Mouse (Mus musculus) Patski (cell line): ENCODE measurements around the gene Twsg1. TPM values are rescaled to one million over a fixed set of nuclear protein-coding genes. Genes with fewer than 3 reads are reported as not detected.
A peak's percentile ranks its signal among the peaks of the same experiment; 100 is the strongest.

Experiments used
- ATAC-seq: fragments of 100-300 bp; one replicate; pipeline ENCODE4 v1.8.0; 2021
- CTCF ChIA-PET: fragments of 350-600 bp; sonication (Branson Sonifier 250); formaldehyde crosslinking; loops from one replicate; lab custom pipeline; 2022; ENCODE audit warnings: inconsistent platforms; lab: Charles Lee
- POLR2A ChIA-PET: fragments of 350-600 bp; sonication (Branson Sonifier 250); formaldehyde crosslinking; loops from one replicate; lab custom pipeline; 2022; ENCODE audit warnings: antibody characterized with exemption, inconsistent platforms; lab: Charles Lee
- DNase-seq: peaks from one replicate; pipeline ENCODE4 v3.0.0-alpha.2; 2011; ENCODE audit warnings: low read depth, low spot score
- H3K27me3 ChIP-seq: fragments of 371-371 bp; one replicate; pipeline ENCODE4 v1.5.1; 2021
- CTCF ChIP-seq: fragments of 100-300 bp; IDR thresholded peaks from one replicate; pipeline ENCODE4 v1.5.1; 2021
- in situ Hi-C: fragments of 300-500 bp; cut with MboI; formaldehyde crosslinking; loops from 3 replicates; pipeline ENCODE4 v1.11.1; 2018; ENCODE audit warnings: low pct_unique_long_range_greater_than_20kb, mixed read lengths
- polyA plus RNA-seq: library from polyadenylated mRNA; unstranded; gene quantifications from one replicate; pipeline ENCODE4 v1.2.3, GENCODE M21; 2021

Gene Twsg1
- polyA plus RNA-seq, 1 experiment from 2014 or later, result 162 TPM

DNA sequence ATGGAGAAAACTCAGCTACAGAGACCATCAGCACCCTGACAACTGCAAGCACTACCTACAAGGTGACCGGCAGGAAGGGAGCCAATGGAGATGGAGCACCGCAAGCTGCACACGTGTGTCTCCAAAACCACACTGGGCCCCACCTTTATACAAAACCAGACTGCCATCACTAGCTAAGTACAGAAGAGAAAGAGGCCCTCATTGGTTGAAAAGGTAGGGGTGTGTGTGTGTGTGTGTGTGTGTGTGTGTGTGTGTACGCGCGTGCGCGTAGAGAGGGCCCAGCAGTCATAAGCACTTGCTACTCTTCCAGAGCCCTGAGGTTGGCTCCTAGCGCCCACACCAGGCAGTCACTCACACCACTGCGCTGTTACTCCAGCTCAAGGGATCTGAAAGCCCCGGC, 77.2 kb downstream of the Twsg1 start:
- no peak for TF ChIP-seq CTCF
- ChIA-PET POLR2A (no interaction called here), CTCF (interaction anchor here (1.2 to 6.5 kb wide), 4 partner anchors 8 to 234 kb away, joined by 3 to 51 read pairs (median 7); partner anchors contain the start of gene Ralbp1)
- no peaks in the 10 kb centered on the region for H3K27me3 ChIP-seq
- DNase-seq (no peak), ATAC-seq (no peak)
- in situ Hi-C loops, result no loop called here

DNA sequence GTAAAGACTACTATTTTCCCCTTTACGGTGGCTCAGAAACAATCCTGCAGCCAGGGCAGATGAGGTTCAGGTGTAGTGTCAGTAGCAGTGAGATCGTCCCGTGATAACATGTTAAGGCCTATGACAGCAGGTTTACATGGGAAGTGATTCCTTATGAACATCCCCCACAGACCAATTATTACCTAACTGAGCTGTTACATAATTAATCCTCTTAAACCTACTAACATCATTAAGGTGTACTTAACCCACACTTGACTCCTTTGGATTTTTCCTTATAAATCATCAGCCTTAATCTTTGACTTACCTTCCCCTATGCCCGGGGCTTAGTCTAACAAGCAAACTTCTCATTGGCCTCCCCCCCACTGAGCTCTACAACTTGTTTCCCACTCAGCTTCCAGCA, 77.9 kb downstream of the Twsg1 start:
- no peak for DNase-seq
- TF ChIP-seq CTCF, result no peak
- H3K27me3 ChIP-seq, result no peaks in the 10 kb centered on the region
- ChIA-PET CTCF (interaction anchor here (1.4 to 6.5 kb wide), 3 partner anchors 9 to 234 kb away, joined by 5 to 51 read pairs (median 9); partner anchors contain the start of gene Ralbp1), POLR2A (no interaction called here)
- in situ Hi-C loops, result no loop called here
- no peak for ATAC-seq

DNA sequence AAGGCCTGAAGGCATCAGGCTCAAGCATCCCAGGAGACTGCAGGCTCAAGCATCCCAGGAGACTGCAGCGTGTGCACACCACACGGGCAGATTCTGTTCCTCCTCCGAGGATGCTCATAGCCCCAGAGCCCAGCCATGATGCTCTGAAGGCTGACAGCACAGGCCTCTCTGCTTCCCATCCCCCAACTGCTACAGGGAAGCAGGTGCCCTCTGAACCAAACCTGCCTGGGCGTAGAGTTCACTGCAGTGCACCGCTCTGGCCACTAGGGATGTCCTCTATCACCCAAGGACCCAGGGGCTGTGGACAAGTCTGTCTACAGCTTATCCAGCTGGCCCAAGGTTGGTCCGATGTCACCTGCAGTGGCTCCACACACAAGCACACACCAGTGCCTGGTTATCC, 78.4 kb downstream of the Twsg1 start:
- DNase-seq (no peak), ATAC-seq (peak; percentile 65)
- TF ChIP-seq CTCF, result peak; percentile 53
- CTCF ChIA-PET, result interaction anchor here (0.9 to 6.5 kb wide), 5 partner anchors 9 to 235 kb away, joined by 3 to 51 read pairs (median 5); partner anchors contain the start of gene Ralbp1
- in situ Hi-C loops, result no loop called here
- POLR2A ChIA-PET, result no interaction called here
- H3K27me3 ChIP-seq, result no peaks in the 10 kb centered on the region

GRCm38 (mm10) chr17:65872051-65872450, 79.0 kb downstream of the Twsg1 start:
- ChIA-PET POLR2A (no interaction called here), CTCF (interaction anchor here (0.9 to 6.5 kb wide), 8 partner anchors 8 to 235 kb away, joined by 3 to 51 read pairs (median 5); partner anchors contain the start of gene Ralbp1)
- TF ChIP-seq CTCF, result no peak
- ATAC-seq, result no peak
- in situ Hi-C loops, result no loop called here
- H3K27me3 ChIP-seq, result no peaks in the 10 kb centered on the region
- DNase-seq, result no peak

Other genes starting within 250 kb of the Twsg1 start
- 71.2 TPM for gene Rab31, start 178.5 kb downstream of the Twsg1 start, polyA plus RNA-seq
- gene Ppp4r1, start 168.7 kb downstream of the Twsg1 start, polyA plus RNA-seq, result 82.3 TPM
- gene Ralbp1, start 65.4 kb downstream of the Twsg1 start, polyA plus RNA-seq, result 65.8 TPM
- gene Ankrd12, start 125.9 kb upstream of the Twsg1 start, polyA plus RNA-seq, result 20.4 TPM
- 294 TPM for gene Ndufv2, start 150.3 kb upstream of the Twsg1 start, polyA plus RNA-seq
- gene Washc1, start 160.3 kb upstream of the Twsg1 start, polyA plus RNA-seq, result 57.7 TPM
- gene Ddx11, start 172.3 kb upstream of the Twsg1 start, polyA plus RNA-seq, result 12.7 TPM